Mouse (Mus musculus): Measurements from ENCODE around the gene Gm4858. TPM values are rescaled to one million over a fixed set of nuclear protein-coding genes. Genes with fewer than 3 reads are reported as not detected.

The Gm4858 gene
- polyA plus RNA-seq, 1 experiment from 2014 or later, result not detected

- H3K9ac ChIP-seq, result no peak overlapping the region
- H3K9me3 ChIP-seq, result no peaks in the 10 kb centered on the region
- 4% methylated on average over 2 of the region's 2 CpGs for WGBS
- no peaks in the 10 kb centered on the region for H3K4me1 ChIP-seq
- ATAC-seq (ENCODE audit: insufficient number of reproducible peaks, insufficient read depth, low FRiP score, low TSS enrichment), result no peak
- H3K27ac ChIP-seq, result no peak overlapping the region
- no peak overlapping the region for H3K4me3 ChIP-seq
- no peaks in the 10 kb centered on the region for H3K36me3 ChIP-seq
- no peak overlapping the region for H3K4me2 ChIP-seq (replicated peaks)
- H3K27me3 ChIP-seq, result no peaks in the 10 kb centered on the region
Observed at GRCm38 (mm10) chr3:93114481-93114880, 45.9 kb downstream of the Gm4858 start.

DNA sequence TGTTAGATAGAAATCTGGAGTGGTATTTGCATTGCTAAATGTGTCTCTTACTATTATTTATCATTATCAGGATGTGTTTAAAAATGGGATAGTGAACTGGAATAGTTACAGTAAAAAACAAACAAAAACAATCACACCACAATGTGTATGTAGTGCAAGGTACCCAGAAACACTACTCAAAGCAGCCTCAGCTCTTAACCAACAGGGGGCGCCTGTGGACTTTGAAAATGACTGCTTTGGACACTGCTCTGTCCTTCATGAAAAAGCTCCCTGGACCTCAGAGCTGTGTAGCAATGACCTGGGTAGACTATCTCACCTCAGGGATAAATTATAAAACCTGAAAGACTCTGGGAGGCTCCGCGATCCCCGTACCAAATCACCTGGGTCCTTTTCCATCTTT is 50.5 kb downstream of the Gm4858 start:
- ATAC-seq (ENCODE audit: insufficient number of reproducible peaks, insufficient read depth, low FRiP score, low TSS enrichment), result no peak
- Histone ChIP-seq H3K4me2 (replicated peaks) (no peak overlapping the region), H3K27me3 (no peaks in the 10 kb centered on the region), H3K9ac (no peak overlapping the region), H3K4me1 (no peaks in the 10 kb centered on the region), H3K4me3 (no peak overlapping the region), H3K9me3 (no peaks in the 10 kb centered on the region), H3K27ac (no peak overlapping the region), H3K36me3 (no peaks in the 10 kb centered on the region)
- 47% methylated on average over 4 of the region's 4 CpGs for WGBS

Other genes starting within 250 kb of the Gm4858 start
- gene Kprp, start 241.6 kb upstream of the Gm4858 start, polyA plus RNA-seq (2016; fragmentation: Nextera tagmentation; extraction: Ambion mirVana), result not detected in 2 replicates
- not detected in 2 replicates for gene Lce1l, start 217.5 kb upstream of the Gm4858 start, polyA plus RNA-seq (2016; fragmentation: Nextera tagmentation; extraction: Ambion mirVana)
- not detected in 2 replicates for gene 2310050C09Rik, start 198.6 kb upstream of the Gm4858 start, polyA plus RNA-seq (2016; fragmentation: Nextera tagmentation; extraction: Ambion mirVana)
- gene Lce3a, start 142.6 kb upstream of the Gm4858 start, polyA plus RNA-seq (2016; fragmentation: Nextera tagmentation; extraction: Ambion mirVana), result not detected in 2 replicates
- not detected in 2 replicates for gene Lce3b, start 135.8 kb upstream of the Gm4858 start, polyA plus RNA-seq (2016; fragmentation: Nextera tagmentation; extraction: Ambion mirVana)
- not detected in 2 replicates for gene Lce3c, start 124.3 kb upstream of the Gm4858 start, polyA plus RNA-seq (2016; fragmentation: Nextera tagmentation; extraction: Ambion mirVana)
- not detected in 2 replicates for gene Lce3d, start 111.4 kb upstream of the Gm4858 start, polyA plus RNA-seq (2016; fragmentation: Nextera tagmentation; extraction: Ambion mirVana)
- gene Lce3e, start 101.8 kb upstream of the Gm4858 start, polyA plus RNA-seq (2016; fragmentation: Nextera tagmentation; extraction: Ambion mirVana), result not detected in 2 replicates
- not detected in 2 replicates for gene Lce3f, start 76.6 kb upstream of the Gm4858 start, polyA plus RNA-seq (2016; fragmentation: Nextera tagmentation; extraction: Ambion mirVana)
- not detected in 2 replicates for gene Crct1, start 53.1 kb upstream of the Gm4858 start, polyA plus RNA-seq (2016; fragmentation: Nextera tagmentation; extraction: Ambion mirVana)
- gene Lce1m, start 49.8 kb upstream of the Gm4858 start, polyA plus RNA-seq (2016; fragmentation: Nextera tagmentation; extraction: Ambion mirVana), result not detected in 2 replicates
- gene Crnn, start 76.0 kb downstream of the Gm4858 start, polyA plus RNA-seq (2016; fragmentation: Nextera tagmentation; extraction: Ambion mirVana), result not detected in 2 replicates
- not detected in 2 replicates for gene Flg2, start 128.5 kb downstream of the Gm4858 start, polyA plus RNA-seq (2016; fragmentation: Nextera tagmentation; extraction: Ambion mirVana)
- not detected in 2 replicates for gene Flg, start 204.7 kb downstream of the Gm4858 start, polyA plus RNA-seq (2016; fragmentation: Nextera tagmentation; extraction: Ambion mirVana)